ENCODE assay signal across 9 mouse cellular contexts in genomic region chr9:49051349-49051748, GRCm38 (mm10). TPM values are rescaled to one million over a fixed set of nuclear protein-coding genes. Genes with fewer than 3 reads are reported as not detected.
DNase-seq lines count a peak whose midpoint lies in the region; ATAC-seq and TF ChIP-seq lines count a peak whose summit lies in the region.
"Had no signal": no experiment of that assay in that cellular context is flagged by ENCODE, and none has a peak within 500 bp of the region (broad histone marks: within the 10 kb centered on the region; RNA-seq: fewer than 3 reads in every experiment).

No protein-coding gene starts in this region.

- no peaks in the 10 kb centered on the region; the same call in 1 of the 2 replicates for H3K4me1 ChIP-seq in heart, embryonic 11.5 days (ENCODE audit: control insufficient read depth, insufficient read depth, low read length)
- peaks cover 0 to 6% of the 10 kb centered on the region in 2 experiments; a peak in 3 of 4 replicates for H3K4me1 ChIP-seq in MEL (ENCODE audit: control insufficient read depth in 1 of 2, insufficient read depth in 2 of 2, low read length in 2 of 2)

- ATAC-seq in heart, embryonic 11.5 days (replicated peaks; ENCODE audit: insufficient number of reproducible peaks, low FRiP score, low TSS enrichment), result no peak
- ATAC-seq in megakaryocyte progenitor cell, adult 5-6 weeks (replicated peaks; ENCODE audit: poor library complexity), result peak; percentile 82

- no peak overlapping the region for H3K27ac ChIP-seq in heart, embryonic 11.5 days (ENCODE audit: low read depth, low read length)
- no peak overlapping the region for H3K27ac ChIP-seq in MEL (ENCODE audit: control insufficient read depth, low read depth, low read length)
- H3K27ac ChIP-seq: embryonic facial prominence, embryonic 12.5 days had no signal

- H3K36me3 ChIP-seq in heart, embryonic 11.5 days (ENCODE audit: control insufficient read depth, insufficient read depth, low read length), result no peaks in the 10 kb centered on the region
- peaks cover 0 to 5% of the 10 kb centered on the region in 2 experiments; a peak in 2 of 4 replicates for H3K36me3 ChIP-seq in MEL (ENCODE audit: control insufficient read depth in 1 of 2, insufficient read depth in 2 of 2, low read length in 2 of 2)
- H3K36me3 ChIP-seq: embryonic facial prominence, embryonic 12.5 days had no signal

- no peak overlapping the region for H3K4me2 ChIP-seq in heart, embryonic 11.5 days
- H3K4me2 ChIP-seq: embryonic facial prominence, embryonic 12.5 days had no signal

- peaks cover 8% of the 10 kb centered on the region for H3K79me2 ChIP-seq in MEL (ENCODE audit: control insufficient read depth, insufficient read depth, low read length, poor library complexity)

- peak; percentile 41 for TF ChIP-seq RAD21 in MEL (IDR thresholded peaks at IDR 0.05; ENCODE audit: low read depth, low read length)

- H3K4me3 ChIP-seq in heart, embryonic 11.5 days (ENCODE audit: low read depth, low read length), result no peak overlapping the region
- no peak overlapping the region for H3K4me3 ChIP-seq in MEL (ENCODE audit: control insufficient read depth in 1 of 2, insufficient read depth in 1 of 2, low read depth in 2 of 2, low read length in 2 of 2)
- H3K4me3 ChIP-seq: embryonic facial prominence, embryonic 12.5 days had no signal

- 13% methylated on average over 5 of the region's 5 CpGs for WGBS in heart, embryonic 11.5 days (ENCODE audit: insufficient replicate concordance)

- TF ChIP-seq CTCF in MEL (IDR thresholded peaks at IDR 0.05 in 2 of 3, conservative IDR thresholded peaks at IDR 0.05 in 1 of 3; ENCODE audit: control insufficient read depth in 1 of 3, insufficient read depth in 1 of 3, low read depth in 2 of 3, low read length in 3 of 3, poor library complexity in 1 of 3, severe bottlenecking in 1 of 3), result peak; percentile 82 to 91 (median 85)

- H3K27me3 ChIP-seq in heart, embryonic 11.5 days (ENCODE audit: control insufficient read depth, insufficient read depth, low read length), result no peaks in the 10 kb centered on the region
- H3K27me3 ChIP-seq in MEL (ENCODE audit: control insufficient read depth in 1 of 2, insufficient read depth in 2 of 2, low read length in 2 of 2), result no peaks in the 10 kb centered on the region
- H3K27me3 ChIP-seq: embryonic facial prominence, embryonic 12.5 days had no signal

- no peak; a peak in 1 of 4 replicates for TF ChIP-seq EP300 in MEL (IDR thresholded peaks at IDR 0.05; ENCODE audit: low read depth in 1 of 2, low read length in 2 of 2)

- no peak overlapping the region for H3K9ac ChIP-seq in heart, embryonic 11.5 days (ENCODE audit: low read depth, low read length)
- no peak overlapping the region for H3K9ac ChIP-seq in MEL (ENCODE audit: control insufficient read depth, low read depth, low read length, poor library complexity, severe bottlenecking)
- H3K9ac ChIP-seq: embryonic facial prominence, embryonic 12.5 days had no signal

- DNase-seq in heart, adult 11 months, result peak; percentile 91
- DNase-seq in MEL (ENCODE audit: low read depth, low spot score), result peak; percentile 87
- peak; percentile 29 for DNase-seq in cerebellum, adult 11-12 months
- DNase-seq in gastrocnemius, adult 8-10 months (ENCODE audit: low spot score in 2 of 2), result peak; percentile 23 to 27
- peak; percentile 48 for DNase-seq in layer of hippocampus, adult 9-10 months (ENCODE audit: low spot score)
- peak; percentile 14 to 37 for DNase-seq in spleen, postnatal 14 days (ENCODE audit: low spot score in 2 of 2)

- TF ChIP-seq POLR2A in MEL (IDR thresholded peaks at IDR 0.05; ENCODE audit: control insufficient read depth in 1 of 2, insufficient read depth in 1 of 2, low read depth in 1 of 2, low read length in 2 of 2, poor library complexity in 1 of 2), result no peak

- H3K9me3 ChIP-seq in heart, embryonic 11.5 days (replicated peaks; ENCODE audit: control insufficient read depth, low read length), result no peaks in the 10 kb centered on the region
- H3K9me3 ChIP-seq in MEL (replicated peaks; ENCODE audit: insufficient read depth, low read length), result no peaks in the 10 kb centered on the region
- H3K9me3 ChIP-seq: embryonic facial prominence, embryonic 12.5 days had no signal

TF ChIP-seq in MEL, 35 proteins besides CTCF, POLR2A, EP300 and RAD21:
- TF ChIP-seq HCFC1 (IDR thresholded peaks at IDR 0.05; ENCODE audit: low read depth, low read length) (peak; percentile 40; the same call in 1 of the 2 replicates), TAL1 (IDR thresholded peaks at IDR 0.05; ENCODE audit: low read length) (no peak), ZNF384 (IDR thresholded peaks at IDR 0.05; ENCODE audit: low read depth, low read length) (no peak), KAT2A (conservative IDR thresholded peaks at IDR 0.05; ENCODE audit: low read depth, low read length) (no peak), ETS1 (IDR thresholded peaks at IDR 0.05; ENCODE audit: low read depth, low read length) (peak; percentile 51; the same call in 1 of the 2 replicates), TCF12 (IDR thresholded peaks at IDR 0.05; ENCODE audit: low read depth, low read length) (no peak), TBP (IDR thresholded peaks at IDR 0.05; ENCODE audit: low read depth, low read length) (no peak), RCOR1 (IDR thresholded peaks at IDR 0.05; ENCODE audit: low read depth, low read length) (peak; percentile 89), MYC (IDR thresholded peaks at IDR 0.05; ENCODE audit: low read depth, low read length) (no peak), JUND (IDR thresholded peaks at IDR 0.05; ENCODE audit: low read depth, low read length) (no peak), SMC3 (IDR thresholded peaks at IDR 0.05; ENCODE audit: low read depth, low read length) (peak; percentile 76), POLR2AphosphoS5 (IDR thresholded peaks at IDR 0.05; ENCODE audit: borderline replicate concordance, low read depth, low read length) (no peak), E2F4 (IDR thresholded peaks at IDR 0.05; ENCODE audit: borderline replicate concordance, low read depth, low read length) (no peak), GATA1 (IDR thresholded peaks at IDR 0.05; ENCODE audit: low read depth, low read length) (0 out of 2 replicates have a peak, but pooled peaks have one; percentile 29), MEF2A (IDR thresholded peaks at IDR 0.05; ENCODE audit: extremely low read depth, insufficient replicate concordance, low read depth, low read length, poor library complexity, severe bottlenecking) (no peak), MXI1 (IDR thresholded peaks at IDR 0.05; ENCODE audit: low read depth, low read length) (no peak)

RNA-seq across cellular contexts. Expression of gene Zw10, which starts 4.1 kb away (rescaled TPM):
- polyA plus RNA-seq in heart, embryonic 11.5 days (2014; fragmentation: Nextera tagmentation; extraction: Ambion mirVana), result 30.4 and 33.1 TPM in 2 replicates
- total RNA-seq in MEL (2012; rRNA removed), result 26.5 and 28.8 TPM in 2 replicates
- 10 to 100 TPM in 1 of 2 experiments, not detected in 1; 31.0 TPM for polyA plus RNA-seq in MEL (2012; ENCODE audit: insufficient read depth in 1 of 2, insufficient read length in 2 of 2, low read depth in 1 of 2, low replicate concordance in 2 of 2, missing spikeins in 1 of 2)
- total RNA-seq in gastrocnemius, adult 8-10 months (2022), result 1 to 10 TPM; 6.9 to 7.6 (median 7.4) TPM
- total RNA-seq in megakaryocyte progenitor cell, adult 5-6 weeks (2015), result 28.7 and 30.7 TPM in 2 replicates
- 24.4 and 26.0 TPM in 2 replicates for total RNA-seq in megakaryocyte progenitor cell, adult 5-6 weeks (2017)

RNA-seq across cellular contexts. Expression of gene Tmprss5, which starts 29.7 kb away (rescaled TPM):
- 0.07 TPM in 1 of 2 replicates, not detected in the other for polyA plus RNA-seq in heart, embryonic 11.5 days (2014; fragmentation: Nextera tagmentation; extraction: Ambion mirVana)
- total RNA-seq in MEL (2012; rRNA removed), result not detected in 2 replicates
- not detected for polyA plus RNA-seq in MEL (2012; ENCODE audit: insufficient read depth in 1 of 2, insufficient read length in 2 of 2, low read depth in 1 of 2, low replicate concordance in 2 of 2, missing spikeins in 1 of 2)
- total RNA-seq in gastrocnemius, adult 8-10 months (2022), result under 1 TPM in 1 of 4 experiments, not detected in 3; 0.22 TPM
- total RNA-seq in megakaryocyte progenitor cell, adult 5-6 weeks (2015), result not detected in 2 replicates
- total RNA-seq in megakaryocyte progenitor cell, adult 5-6 weeks (2017), result not detected in 2 replicates

Comparison
In these comparisons a context has a peak if more than half of its experiments do, and no peak if none do; other contexts are left out.
1. DNase-seq: peak in every context shown above with its lines; median percentile 91 in heart, adult 11 months; 87 in MEL; 48 in layer of hippocampus, adult 9-10 months; 29 in cerebellum, adult 11-12 months; 26 in spleen, postnatal 14 days; 25 in gastrocnemius, adult 8-10 months.